Mouse (Mus musculus) kidney, adult 2 months (tissue): Measurements from ENCODE around the gene Xylt1. TPM values are rescaled to one million over a fixed set of nuclear protein-coding genes. Genes with fewer than 3 reads are reported as not detected.

Source experiments
- DNase-seq: peaks from one replicate; pipeline ENCODE4 v3.0.0; 2021
- H3K27ac ChIP-seq: fragments of 200-500 bp; 2 replicates; pipeline ENCODE4 v1.5.1; 2012; ENCODE audit warnings: low read depth, low read length, control low read depth, inconsistent platforms; ENCODE audit not compliant: insufficient read depth
- H3K27me3 ChIP-seq: fragments of 200-500 bp; replicated peaks from 2 replicates; pipeline ENCODE4 v1.6.1; 2012; ENCODE audit warnings: mild to moderate bottlenecking, moderate library complexity, low read length, inconsistent platforms; ENCODE audit not compliant: control insufficient read depth, insufficient read depth
- H3K36me3 ChIP-seq: fragments of 200-500 bp; 2 replicates; pipeline ENCODE4 v1.6.1; 2012; ENCODE audit warnings: mild to moderate bottlenecking, moderate library complexity, low read length, inconsistent platforms; ENCODE audit not compliant: control insufficient read depth, insufficient read depth
- H3K4me1 ChIP-seq: fragments of 200-500 bp; 2 replicates; pipeline ENCODE4 v1.6.1; 2011; ENCODE audit warnings: low read length; ENCODE audit not compliant: control insufficient read depth, insufficient read depth
- H3K4me3 ChIP-seq: fragments of 200-500 bp; 2 replicates; pipeline ENCODE4 v1.5.1; 2011; ENCODE audit warnings: mild to moderate bottlenecking, low read depth, low read length, control low read depth; ENCODE audit not compliant: insufficient read depth
- CTCF ChIP-seq: fragments of 200-500 bp; conservative IDR thresholded peaks from 2 replicates; pipeline ENCODE4 v1.5.1; 2011; ENCODE audit warnings: low read depth, mild to moderate bottlenecking, control low read depth, low read length, moderate library complexity, mixed read lengths; ENCODE audit not compliant: insufficient read depth, insufficient read length
- POLR2A ChIP-seq: fragments of 200-500 bp; IDR thresholded peaks from one replicate; pipeline ENCODE4 v1.6.1; 2011; ENCODE audit warnings: low read depth, low read length, control low read depth
- WGBS: fragments of 180-500 bp; shearing (Covaris S2); methylation state at CpG from one replicate; pipeline ENCODE4 v1.1.7; 2018; 5-methylcytosine and 5-hydroxymethylcytosine counted together
- polyA plus RNA-seq: library from polyadenylated mRNA; depleted of rRNA; stranded (reverse); fragments of >200 nt; gene quantifications from 2 replicates; pipeline ENCODE4 v1.2.3, GENCODE M21; 2012

Gene Xylt1
- polyA plus RNA-seq, 1 experiment: 6.1 TPM

DNA sequence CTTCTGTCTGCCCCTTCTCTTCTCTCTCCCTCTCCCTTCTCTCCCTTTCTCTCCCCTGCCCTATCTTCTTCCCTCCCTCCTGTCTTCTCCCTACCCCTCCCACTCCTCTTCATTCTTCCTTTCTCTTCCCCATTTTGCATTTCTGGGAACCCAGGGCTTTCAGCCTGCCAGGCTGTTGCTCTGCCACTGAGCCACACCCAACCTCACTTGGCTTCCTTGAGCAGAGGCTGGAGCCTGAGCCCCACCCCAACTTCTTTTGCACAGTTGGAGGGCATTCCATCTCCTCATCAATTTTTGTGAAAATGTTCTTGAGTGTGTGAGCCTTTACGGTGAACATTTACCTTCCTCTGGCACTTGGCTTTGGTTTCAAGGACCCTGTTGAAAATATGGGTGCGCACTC lies 31.1 kb downstream of the Xylt1 start:
- Histone ChIP-seq H3K4me1 (peaks cover 2% of the 10 kb centered on the region; the same call in 1 of the 2 replicates), H3K36me3 (no peaks in the 10 kb centered on the region), H3K27me3 (no peaks in the 10 kb centered on the region), H3K27ac (no peak overlapping the region), H3K4me3 (no peak overlapping the region)
- no peak for DNase-seq
- 88% methylated on average over 2 of the region's 2 CpGs for WGBS
- TF ChIP-seq CTCF: no peak
- no peak for TF ChIP-seq POLR2A

DNA sequence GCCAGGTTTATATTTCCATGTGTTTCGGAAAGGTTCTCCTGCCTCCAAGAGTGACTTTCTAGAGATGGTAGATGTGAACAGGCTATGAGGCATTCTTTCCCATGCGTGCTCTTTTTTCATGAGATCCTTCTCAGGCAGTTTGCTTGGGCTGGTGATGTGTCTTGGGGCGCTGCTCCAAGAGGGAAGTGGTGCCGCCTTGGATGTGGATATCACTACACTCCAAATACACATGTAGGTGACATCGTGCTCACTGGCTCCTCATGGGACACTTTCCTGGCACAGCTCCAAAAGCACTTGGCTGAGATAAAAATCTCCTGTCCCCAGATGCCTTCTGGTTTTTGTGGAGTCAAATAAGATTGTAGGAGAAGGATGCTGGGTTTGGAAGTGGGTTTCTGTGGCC lies 31.6 kb downstream of the Xylt1 start:
- TF ChIP-seq CTCF (no peak), POLR2A (no peak)
- WGBS: 62% methylated on average over 5 of the region's 5 CpGs
- Histone ChIP-seq H3K27me3 (no peaks in the 10 kb centered on the region), H3K4me3 (no peak overlapping the region), H3K36me3 (no peaks in the 10 kb centered on the region), H3K4me1 (peaks cover 2% of the 10 kb centered on the region; the same call in 1 of the 2 replicates), H3K27ac (no peak overlapping the region)
- peak; percentile 66 for DNase-seq

DNA sequence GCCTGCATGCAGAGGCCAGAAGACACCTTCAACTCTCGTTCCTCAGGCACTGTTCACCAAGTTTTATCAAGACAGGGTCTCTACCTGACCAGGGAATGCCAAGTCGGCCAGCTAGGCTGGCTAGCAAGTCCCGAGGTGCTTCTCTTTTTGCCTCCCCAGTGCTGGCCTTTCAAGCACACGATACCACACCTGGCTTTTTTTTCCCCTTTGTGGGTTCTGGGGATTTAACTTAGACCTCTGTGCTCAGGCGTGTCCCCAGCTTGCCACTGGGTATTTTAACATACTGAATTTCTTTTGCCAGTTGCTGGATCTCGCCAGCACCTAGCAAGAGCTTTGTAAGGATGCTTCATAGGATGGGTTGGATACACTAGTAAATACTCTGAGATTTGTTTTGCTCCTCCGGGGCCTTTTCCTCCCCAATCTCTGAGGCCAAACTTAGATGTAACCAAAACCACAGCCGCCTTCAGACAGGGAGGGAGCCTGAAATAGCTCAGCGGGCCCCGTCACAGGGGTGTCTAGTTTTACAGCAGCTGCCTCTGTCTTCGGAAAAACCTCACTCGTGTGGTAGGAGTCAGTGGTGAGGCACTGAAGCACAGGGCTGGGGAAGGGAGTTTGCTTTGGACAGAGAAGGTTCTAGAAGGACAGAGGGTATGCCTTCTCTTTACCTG lies 33.7 kb downstream of the Xylt1 start:
- Histone ChIP-seq H3K36me3 (no peaks in the 10 kb centered on the region), H3K27me3 (no peaks in the 10 kb centered on the region), H3K4me1 (peaks cover 5% of the 10 kb centered on the region; the same call in 1 of the 2 replicates), H3K4me3 (no peak overlapping the region), H3K27ac (no peak overlapping the region)
- no peak for DNase-seq
- WGBS: 76% methylated on average over 12 of the region's 12 CpGs
- TF ChIP-seq CTCF: no peak
- no peak for TF ChIP-seq POLR2A

DNA sequence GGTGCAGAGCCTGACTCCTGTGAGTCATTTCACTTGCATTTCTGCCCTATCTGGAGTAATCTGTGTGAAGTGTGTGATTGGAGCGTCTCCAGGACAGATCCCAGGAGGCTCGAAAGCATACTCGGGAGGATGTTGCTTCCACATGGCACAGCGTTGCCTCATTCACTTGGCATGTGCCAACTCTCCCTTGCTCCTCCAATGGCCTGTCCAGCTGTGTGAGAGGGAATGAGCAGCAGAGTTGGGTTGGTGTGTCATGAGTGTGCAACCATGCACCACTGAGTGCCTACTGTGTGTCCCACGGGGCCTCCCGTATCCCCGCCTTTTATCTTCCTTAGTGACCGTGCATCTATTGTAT lies 34.2 kb downstream of the Xylt1 start:
- Histone ChIP-seq H3K36me3 (no peaks in the 10 kb centered on the region), H3K27me3 (no peaks in the 10 kb centered on the region), H3K4me1 (peaks cover 5% of the 10 kb centered on the region; the same call in 1 of the 2 replicates), H3K27ac (no peak overlapping the region), H3K4me3 (no peak overlapping the region)
- TF ChIP-seq POLR2A: no peak
- TF ChIP-seq CTCF: no peak
- 92% methylated on average over 8 of the region's 8 CpGs for WGBS
- DNase-seq: no peak

DNA sequence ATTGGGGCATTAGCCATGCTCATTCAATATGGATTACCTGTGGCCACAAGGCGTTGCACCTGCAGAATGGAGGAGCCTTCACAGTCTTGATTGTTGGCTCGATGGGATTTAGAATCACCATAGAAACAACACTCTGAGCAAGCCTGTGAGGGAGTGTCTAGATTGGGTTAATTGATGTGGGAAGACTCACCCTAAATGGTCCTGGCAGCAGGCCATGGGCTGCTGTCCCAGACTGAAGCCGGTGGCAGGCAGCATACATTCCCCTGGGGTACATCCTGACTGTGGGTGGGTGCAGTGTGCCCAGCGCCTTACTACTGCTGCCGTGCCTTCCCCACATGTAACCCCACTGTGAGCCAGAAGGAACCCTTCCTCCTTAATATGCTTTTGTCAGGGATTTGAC lies 38.3 kb downstream of the Xylt1 start:
- no peak overlapping the region for H3K4me3 ChIP-seq
- H3K36me3 ChIP-seq: no peaks in the 10 kb centered on the region
- peaks cover 11% of the 10 kb centered on the region; the same call in 1 of the 2 replicates for H3K4me1 ChIP-seq
- WGBS: 34% methylated on average over 5 of the region's 5 CpGs
- H3K27me3 ChIP-seq: no peaks in the 10 kb centered on the region
- peak; percentile 68 for DNase-seq
- H3K27ac ChIP-seq: 0 out of 2 replicates have a peak overlapping the region, but pooled peaks have one; percentile 13
- TF ChIP-seq POLR2A (no peak), CTCF (no peak)

DNA sequence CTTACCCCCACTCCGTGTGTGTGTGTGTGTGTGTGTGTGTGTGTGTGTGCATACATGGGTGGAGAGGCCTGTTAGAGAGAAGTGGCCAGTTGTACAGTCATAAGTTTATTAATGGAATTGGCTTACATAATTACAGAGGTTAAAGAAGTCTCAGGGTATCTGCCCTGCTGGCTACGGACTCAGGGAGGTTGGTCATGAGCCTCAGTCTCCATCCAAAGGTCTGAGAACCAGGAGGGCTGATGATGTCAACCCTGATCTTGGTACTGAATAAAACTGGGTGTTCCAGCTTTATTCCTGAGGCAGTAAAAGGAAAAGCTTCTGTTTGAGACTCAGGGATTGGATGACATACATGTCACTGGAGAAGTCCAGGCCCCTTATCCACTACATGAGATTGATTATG lies 39.1 kb downstream of the Xylt1 start:
- no peak for TF ChIP-seq POLR2A
- TF ChIP-seq CTCF: no peak
- DNase-seq: peak; percentile 73

DNA sequence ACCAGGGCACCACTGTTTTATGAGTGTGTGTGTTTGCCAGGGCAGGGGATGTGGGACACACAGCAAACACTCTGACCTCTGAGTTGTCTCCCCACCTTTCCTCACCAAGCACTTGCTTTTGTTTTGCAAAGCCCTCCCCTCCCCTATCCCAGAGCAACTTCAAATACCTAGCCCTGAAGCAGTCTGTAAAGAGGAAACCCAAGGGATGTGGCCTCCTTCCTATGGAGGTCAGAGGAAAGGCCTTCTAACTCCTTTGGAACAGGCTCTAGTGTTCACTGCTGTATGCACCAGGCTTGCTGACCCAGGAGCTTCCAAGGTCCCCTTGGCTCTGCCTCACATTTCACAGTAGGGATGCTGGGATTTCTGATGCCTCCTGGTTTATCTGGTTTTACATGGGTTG lies 39.5 kb downstream of the Xylt1 start:
- Histone ChIP-seq H3K27ac (peak overlapping the region; percentile 45), H3K4me1 (peaks cover 11% of the 10 kb centered on the region; the same call in 1 of the 2 replicates), H3K27me3 (no peaks in the 10 kb centered on the region), H3K36me3 (no peaks in the 10 kb centered on the region), H3K4me3 (no peak overlapping the region)
- DNase-seq: no peak
- TF ChIP-seq CTCF (no peak), POLR2A (no peak)

More for the DNA sequence above, 39.1 kb downstream of the Xylt1 start:
- H3K4me1 ChIP-seq: peaks cover 11% of the 10 kb centered on the region; the same call in 1 of the 2 replicates
- no peaks in the 10 kb centered on the region for H3K27me3 ChIP-seq
- H3K4me3 ChIP-seq: no peak overlapping the region
- H3K36me3 ChIP-seq: no peaks in the 10 kb centered on the region
- 62% methylated on average over 2 of the region's 2 CpGs for WGBS
- H3K27ac ChIP-seq: peak overlapping the region; percentile 45
